Mouse (Mus musculus) thymus, postnatal 36 days (tissue): ENCODE data around the gene Zfp39.
"Not testable (repeated sequence)": the region's sequence is repeated elsewhere in the genome, so short reads cannot be mapped to it uniquely, and the experiment has no call there.

ENCODE experiments used
- DNase-seq, 2 experiments: peaks; one replicate each; pipeline ENCODE4 v3.0.0; 2022; ENCODE audit warnings: mixed read lengths in 2 of 2

The Zfp39 gene

DNA sequence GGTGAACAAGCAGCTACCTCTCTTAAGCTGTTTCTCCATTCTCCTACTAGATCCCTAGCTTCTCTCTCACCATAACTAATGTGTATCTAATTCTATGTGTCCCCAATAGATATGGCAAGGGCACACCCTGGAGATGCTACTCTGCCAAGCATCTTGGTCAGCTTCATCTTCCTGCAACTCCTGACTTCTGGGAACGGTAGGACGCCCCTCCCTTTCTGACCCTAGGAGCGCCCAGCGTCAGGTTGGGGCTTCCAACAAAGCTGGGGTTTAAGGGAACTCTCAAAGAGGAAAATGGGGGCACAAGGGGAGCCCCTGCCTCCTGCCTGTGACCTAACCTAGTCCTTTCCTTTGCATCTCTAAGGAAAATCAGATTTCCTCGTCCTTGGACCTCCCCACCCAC is 14.7 kb upstream of the Zfp39 start:
- DNase-seq, result no peak

DNA sequence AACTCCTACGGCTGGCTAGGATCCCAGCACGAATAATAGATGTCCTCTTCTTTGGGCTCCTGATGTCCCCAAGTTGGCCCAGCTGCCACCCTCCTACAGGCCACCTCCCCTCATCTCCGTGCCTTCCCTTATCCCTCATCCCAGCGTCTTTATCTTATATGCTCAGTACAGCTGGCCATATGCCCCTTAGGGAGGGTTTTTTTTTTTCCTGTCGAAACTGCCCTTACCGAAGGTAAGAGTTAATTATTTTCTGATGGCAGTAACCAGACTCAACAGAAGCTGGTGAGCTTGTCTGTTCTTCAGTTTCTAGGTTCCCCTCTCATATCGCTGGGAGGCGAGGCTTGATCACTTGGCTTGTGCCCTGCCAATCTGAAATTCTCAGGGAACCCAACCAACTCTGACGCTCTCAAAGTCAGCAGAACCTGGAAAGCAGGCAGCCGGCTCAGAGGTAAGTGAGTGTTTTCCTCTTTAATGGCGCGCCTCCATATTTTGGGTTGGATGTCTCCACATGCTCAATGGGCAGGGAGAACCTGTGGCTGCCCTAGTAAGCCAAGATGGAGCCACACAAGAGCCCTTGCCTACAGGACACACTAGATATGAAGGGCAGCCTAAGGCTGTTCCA is 13.8 kb upstream of the Zfp39 start, which contains the start of gene Btnl10:
Gene Btnl10, plus strand, starts transcription at position 164 of the 622 bp plus-strand sequence.
- no peak for DNase-seq

DNA sequence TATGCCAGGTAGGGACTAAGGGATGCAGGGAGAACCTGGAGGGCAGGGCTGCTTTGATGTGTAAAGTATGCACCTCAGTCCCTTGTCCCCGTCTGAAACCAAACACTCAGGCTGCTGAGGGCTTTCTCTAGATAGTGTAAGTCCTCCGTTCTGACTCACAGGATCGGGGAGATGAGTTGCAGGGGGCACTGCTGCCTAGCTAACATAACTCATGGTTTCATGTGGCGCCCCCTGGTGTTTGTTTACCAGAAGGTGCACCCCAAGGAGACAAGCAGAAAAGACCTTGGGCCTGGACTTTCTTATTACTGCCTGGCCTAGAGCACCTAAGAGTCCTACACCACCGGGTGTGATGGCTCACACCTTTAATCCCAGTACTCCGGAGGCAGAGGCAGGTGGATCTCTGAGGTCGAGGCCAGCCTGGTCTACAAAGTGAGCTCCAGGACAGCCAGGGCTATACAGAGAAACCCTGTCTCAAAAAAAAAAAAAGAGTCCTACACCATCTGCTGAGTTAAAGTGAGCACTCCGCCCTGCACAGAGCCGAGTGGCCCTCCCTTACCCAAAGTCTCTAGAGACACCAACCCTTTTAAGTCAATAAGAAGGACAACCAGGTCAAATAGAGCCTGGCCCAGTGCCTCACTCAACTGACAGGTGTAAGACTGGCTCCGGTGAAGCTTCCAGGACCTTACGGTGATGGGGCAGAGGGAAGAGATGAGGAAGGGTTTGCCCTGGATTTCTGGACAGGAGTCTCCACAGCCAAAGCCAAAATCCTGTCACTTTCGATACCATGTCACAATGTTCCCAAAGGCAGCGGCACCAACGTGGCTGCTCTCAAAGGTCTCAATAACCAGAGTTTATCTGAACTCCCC is 13.1 kb upstream of the Zfp39 start:
- peak; percentile 76 to 78 for DNase-seq

DNA sequence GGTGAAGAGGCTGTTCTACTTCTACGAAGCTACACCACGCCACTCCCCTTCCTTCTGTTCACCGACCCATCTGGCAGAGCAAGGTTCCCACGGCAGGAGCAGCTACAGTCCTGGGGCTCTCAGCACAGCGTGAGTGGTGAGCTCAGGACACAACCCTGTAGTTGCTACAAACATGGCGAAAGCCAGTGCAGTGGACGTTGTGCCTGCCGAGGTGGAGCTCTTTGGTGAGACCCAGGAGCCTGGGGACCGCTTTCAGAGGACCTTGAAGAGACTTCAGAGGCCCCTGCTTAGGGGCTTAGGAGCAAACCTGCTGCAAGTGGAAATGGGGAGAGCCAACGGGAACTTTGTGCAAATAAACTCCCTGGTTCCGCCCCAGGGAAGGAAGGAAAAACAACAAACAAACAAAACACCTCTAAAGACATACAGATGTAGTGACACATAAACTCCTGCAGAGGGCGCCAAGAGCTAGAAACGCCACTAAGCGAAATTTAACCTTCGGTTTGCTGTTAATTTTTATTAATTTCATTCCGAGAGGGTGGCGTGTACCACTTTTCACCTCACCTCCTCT is 10.5 kb upstream of the Zfp39 start:
- DNase-seq, result peak in 1 of 2 experiments; percentile 27

DNA sequence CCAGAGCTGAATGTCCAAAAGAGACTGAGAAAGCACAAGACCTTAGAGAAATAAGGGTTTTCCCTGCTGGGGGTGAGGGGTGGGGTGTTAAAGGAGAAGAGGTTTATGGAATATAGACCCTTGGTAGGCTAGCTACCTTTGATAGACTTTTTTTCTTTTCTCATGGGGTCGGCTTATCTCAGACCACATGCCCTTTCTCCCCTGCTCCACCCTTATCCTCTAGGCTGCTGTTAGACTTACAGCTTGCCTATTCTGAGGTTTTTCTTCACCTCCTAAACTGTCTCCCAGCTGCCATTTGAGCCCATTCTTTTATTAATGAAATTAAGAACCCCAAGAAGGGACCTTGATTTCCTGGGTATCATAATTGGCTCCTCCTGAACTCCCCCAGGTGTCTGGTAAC is 9.8 kb upstream of the Zfp39 start:
- no peak for DNase-seq

DNA sequence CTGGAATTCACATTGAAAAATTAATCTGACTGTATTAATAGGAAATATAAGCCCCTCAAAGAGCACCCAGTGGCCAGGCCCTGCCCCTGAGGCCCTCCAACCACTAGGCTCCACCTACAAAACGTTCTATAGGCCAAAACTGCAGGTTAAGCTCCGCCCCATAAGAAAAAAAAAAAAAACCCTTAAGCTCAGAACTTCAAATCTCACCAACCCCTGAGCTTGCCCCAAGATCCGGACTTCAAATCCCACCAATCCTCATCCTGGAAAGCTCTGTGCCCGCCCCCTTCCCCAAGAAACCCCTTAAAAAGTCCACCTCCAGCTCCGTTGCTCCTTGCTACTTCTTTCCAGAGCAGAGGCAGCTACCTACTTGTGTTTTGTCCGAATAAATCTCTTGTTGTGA is 813 bp upstream of the Zfp39 start:
- DNase-seq, result no peak

DNA sequence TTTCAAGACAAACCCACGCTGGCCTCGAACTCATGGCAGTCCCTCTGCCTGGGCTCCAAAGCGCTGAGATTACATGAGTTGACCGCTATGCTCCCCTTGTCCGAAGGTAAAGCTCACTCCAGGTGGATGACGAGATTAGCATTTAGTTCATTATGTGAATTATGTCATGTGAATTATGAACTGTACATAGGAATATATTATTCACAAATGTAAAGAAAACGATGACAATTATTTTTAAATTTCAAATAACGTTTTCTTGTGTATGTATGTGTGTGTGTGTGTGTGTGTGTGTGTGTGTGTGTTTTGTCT is 339 bp upstream of the Zfp39 start:
- no peak for DNase-seq

DNA sequence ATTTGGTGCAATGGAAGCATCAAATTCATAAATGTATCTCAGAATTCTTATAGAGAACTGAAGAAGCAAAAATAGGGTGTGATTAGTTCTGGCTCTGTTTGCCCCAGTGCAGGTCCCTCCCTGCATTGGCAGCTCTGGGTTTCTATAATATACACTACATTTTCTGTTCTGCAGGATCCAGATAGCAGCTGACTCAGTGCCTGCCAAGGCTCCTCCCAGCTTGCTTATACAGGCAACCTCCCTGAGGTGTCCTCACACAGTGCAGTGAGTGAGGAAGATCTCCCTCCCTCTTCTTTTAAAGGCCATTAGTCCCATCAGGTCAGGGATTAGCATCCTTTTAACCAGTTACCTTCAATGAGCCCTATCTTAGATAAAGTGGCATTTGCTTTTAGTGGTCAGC is 2.9 kb downstream of the Zfp39 start:
- DNase-seq, result no peak

DNA sequence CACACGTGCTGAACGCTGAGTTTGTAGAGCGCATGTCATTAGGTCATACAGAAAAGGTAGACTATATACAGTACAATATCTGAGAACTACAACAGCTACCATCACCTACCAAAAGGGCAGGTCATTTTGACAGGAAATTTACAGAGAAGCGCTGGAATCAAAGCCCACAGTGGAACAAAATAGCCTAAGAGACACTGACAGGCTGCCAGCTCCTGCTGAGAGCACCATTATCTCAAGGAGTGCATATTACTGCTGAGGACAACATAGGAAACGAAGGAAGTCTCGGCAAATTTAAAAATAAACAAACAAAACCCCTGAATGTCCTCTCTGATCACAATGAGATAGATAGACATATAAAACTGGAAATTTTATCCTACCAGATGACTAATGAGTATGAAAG is 6.5 kb downstream of the Zfp39 start:
- DNase-seq, result no peak

DNA sequence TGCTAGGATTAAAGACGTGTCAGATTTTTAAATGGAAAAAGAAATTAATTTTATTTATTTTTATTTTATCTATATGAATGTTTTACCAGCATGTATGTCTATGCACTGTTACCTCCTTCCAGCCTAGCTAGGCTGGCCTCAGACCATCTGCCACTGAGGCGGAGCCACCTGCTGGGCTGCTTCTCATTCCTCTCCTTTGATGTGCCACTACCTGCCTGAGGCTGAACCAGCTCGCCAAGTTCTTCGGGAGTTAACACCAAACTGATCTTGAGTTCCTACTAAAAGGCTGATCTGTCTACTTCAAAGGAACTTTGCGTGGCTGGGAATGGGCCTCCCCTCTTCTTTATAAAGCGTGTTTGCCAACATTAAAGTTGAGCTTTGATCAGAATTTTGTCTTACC is 9.6 kb downstream of the Zfp39 start:
- DNase-seq, result peak; percentile 52 to 70

DNA sequence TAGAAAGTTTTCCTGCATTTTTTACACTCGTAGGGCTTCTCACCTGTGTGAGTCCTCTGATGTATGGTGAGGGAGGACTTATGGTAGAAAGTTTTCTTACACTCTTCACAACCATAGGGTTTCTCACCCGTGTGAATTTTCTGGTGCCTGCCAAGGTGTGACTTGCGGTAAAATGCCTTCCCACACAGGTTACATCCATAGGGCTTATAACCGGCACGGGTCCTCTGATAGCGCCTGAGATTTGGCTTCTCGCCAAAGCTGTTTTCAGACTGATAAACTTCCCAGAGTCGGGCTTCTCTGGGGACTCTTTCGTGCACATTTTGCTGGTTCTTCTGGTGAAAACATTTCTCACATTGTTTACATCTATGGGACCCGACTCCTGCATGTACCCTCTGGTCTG is 13.5 kb downstream of the Zfp39 start:
- DNase-seq, result no peak

DNA sequence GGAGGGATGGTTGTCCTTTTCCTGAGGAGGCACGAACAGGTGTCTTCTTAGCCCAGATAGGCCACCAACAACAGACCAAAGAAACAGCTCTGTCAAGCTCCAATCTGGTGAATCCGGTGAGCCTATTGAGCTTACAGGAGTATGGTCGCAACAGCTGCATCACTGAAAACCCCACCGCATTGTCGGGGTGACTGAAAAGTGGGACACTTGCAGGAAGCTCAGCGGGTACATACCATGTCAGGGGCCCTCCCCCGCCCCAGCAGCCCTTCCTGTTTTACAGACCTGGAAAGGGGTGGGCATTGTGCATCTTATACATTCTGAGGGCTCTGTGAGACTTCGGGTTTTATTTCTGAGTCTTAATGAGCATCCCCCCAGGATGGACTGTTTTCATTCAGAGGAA is 20.3 kb downstream of the Zfp39 start:
- peak; percentile 82 to 91 for DNase-seq

DNA sequence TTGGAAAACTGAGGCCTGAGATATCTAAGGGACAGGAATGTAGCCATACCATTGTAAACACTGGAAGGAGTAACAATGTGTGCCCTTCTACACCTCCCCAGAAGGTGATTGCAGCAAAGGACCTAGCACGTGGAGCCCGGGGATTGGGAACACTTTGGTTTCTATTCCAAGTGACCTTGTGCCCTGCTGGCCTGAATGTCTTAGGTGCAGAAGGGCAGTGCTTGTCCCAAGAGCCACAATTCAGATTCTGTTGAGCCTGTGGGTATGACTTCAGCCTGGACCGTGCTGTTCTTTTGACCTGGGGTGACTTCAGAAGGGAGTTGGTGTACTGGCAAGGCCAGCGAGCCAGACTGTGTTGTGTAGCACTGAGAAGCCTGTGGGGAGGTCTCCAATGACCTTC is 33.1 kb downstream of the Zfp39 start:
- no peak for DNase-seq

DNA sequence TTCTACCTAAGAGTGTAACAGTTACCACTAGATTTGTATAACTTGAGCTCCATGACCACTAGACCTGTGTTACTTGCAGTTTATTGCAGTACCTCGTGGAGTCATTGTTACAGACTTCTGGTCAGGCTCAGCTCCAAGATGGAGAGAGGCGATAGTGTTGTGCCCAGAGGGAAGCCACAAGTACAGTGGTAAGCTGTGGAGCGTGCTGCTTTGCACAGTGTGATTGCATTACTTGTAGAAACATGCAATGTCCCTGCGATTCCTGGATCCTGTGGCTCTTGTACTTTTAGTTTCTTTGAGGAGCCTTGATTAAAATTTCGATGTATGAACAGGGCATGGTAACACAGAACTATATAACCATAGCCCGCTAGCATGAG is 36.1 kb downstream of the Zfp39 start:
- no peak for DNase-seq

DNA sequence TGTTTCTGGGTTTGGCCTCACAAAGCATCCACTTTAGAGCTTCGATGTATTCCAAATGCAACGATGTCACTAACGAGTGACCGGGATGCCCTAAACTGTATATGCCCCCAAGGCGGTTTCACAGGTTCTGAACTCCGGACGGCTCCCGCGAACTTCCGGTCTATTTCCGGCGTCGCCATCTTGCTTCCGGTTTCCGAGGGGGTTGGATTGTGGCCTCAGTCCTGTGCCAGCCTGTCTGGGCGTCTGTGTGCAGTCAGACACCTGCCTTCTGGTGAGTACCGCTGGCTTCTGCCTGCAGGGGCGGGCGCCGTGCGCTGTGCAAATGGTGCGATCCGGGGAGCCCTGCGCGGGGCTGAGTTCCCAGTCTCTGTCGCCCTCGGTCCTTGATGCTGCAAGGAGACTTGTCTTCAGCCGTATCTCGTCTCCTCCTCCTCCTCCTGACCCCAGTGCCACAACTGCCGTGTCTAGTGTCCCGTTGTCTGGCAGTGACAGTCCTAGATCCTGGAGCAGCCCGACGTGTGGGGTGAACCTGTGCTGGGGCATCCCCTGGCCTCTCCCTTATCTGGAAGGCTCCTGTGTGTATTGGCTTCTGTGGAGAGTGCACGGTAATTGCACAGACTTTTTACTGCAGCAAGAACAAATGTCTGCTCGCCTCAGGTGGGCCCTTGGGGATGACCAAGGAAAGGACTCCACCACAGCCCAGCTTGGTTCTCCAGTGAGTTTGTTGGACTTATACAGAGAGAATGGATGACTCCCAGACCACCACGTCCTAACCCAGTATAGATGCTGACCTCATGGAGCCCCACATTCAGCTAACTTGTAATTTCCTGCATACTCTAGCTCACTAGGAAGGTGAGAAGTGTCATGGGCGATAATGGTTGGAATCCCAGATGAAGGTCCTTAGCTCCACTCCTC is 36.7 kb downstream of the Zfp39 start, which contains the start of gene 2810021J22Rik:
Gene 2810021J22Rik, plus strand, starts transcription at position 178 of the 915 bp plus-strand sequence.
- peak; percentile 90 to 92 for DNase-seq

DNA sequence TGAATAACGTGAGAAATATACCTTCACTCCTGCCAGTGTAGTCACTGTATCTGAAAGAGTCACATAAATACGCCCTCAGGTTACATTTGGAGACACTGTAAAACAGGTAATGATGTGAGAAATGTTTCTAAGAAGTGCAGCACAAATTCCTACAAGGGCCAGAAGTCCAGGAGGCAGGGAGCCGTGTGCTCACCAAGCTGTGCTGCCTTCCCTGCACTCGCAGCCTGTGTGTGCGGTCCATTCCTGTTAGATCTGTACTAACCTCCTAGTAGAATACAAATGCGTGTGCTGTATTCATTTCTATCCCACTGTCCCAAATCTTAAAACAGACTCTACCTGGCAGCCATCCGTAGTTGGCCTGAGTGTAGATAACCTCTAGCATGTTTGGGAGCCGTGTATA is 43.3 kb downstream of the Zfp39 start:
- DNase-seq, result no peak

DNA sequence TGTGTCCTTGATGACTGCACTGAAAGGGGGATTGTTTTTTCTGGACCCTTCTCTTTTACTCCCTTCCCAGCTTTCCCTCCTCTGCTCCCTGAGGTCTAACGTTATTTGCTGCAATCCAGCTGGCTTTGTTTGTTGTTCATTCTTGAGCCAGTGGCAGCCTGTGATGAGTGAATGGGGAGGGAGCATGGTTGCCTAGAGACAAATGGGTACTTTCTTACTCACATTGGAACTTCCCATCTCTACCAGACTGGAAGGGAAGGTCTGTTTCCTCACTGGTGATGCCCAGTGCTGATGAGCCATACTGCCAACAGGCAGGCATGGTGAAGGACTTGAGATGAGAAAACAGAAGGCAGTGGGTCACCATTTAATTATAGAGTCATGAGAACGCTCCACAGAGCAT is 54.3 kb downstream of the Zfp39 start:
- DNase-seq, result no peak

DNA sequence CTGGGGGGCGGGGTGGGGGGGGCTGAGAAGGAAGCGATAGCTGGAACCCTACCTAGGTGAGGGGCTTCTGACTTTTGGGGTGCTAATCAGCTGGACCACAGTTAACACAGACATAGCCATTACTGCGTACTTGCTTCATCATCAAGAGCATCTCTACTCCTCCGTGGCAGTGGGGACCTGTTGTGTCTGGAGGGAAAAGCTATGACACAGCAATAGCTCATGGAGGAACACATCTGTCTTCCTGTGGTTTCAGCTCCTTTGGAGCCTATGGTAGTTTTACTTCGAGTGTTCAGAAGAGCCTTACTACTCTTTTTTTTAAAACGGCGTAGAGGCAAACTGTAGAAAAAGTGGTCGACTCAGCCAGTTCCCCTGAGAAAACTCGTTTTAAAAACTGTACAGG is 56.4 kb downstream of the Zfp39 start:
- DNase-seq, result peak; percentile 36 to 38

DNA sequence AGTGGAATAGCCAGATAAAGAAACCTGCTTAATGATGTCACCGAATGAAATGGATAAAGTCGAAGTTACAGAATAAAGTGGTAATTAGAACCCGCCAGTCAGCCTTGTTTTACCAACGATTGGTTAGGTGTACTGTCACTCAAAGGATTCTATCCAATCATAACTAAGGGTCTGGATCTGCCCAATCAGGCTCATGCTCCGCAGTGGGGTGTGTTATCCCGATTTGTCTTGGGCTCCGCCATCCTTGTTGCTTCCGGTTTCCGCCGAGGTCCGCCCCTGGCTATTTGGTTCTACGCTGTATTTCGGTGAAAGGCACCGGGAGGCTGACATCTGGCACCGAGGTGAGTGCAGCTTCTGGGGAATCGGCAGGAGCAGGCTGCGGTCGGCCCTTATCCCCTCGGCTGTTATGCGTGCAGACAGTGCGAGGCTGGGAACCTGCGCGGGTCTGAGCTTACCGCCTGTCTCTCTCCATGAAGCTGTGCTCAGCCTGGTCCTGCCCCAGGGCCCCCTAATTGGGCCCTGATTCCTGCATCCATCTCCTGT is 57.0 kb downstream of the Zfp39 start, which contains the start of gene Gm12258:
Gene Gm12258, plus strand, starts transcription at position 240 of the 543 bp plus-strand sequence.
- DNase-seq, result peak; percentile 79 to 86

DNA sequence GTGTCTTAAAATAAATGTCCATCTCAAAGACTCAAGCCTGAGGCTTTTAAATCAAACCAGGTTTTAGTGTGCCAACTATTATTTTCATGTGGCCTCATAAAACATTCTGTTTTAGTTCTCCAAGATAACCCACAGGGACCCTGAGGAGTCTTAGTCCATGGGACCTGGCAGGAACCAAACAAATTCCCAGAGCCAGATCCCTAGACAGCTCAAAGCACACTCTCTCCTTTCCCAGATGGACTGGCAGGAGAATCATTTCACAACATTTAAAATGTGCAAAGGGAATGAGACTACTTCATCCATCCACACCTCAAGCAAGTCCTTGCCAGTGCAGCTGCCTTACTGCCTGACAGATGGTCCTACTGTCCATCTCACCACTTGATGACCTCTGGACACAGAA is 65.1 kb downstream of the Zfp39 start, which contains the start of gene Olfr311:
Gene Olfr311, plus strand, starts transcription at position 301 of the 400 bp plus-strand sequence.
- DNase-seq, result not testable (repeated sequence)
